ENCODE assay signal across 19 mouse cellular contexts in the genomic region with DNA sequence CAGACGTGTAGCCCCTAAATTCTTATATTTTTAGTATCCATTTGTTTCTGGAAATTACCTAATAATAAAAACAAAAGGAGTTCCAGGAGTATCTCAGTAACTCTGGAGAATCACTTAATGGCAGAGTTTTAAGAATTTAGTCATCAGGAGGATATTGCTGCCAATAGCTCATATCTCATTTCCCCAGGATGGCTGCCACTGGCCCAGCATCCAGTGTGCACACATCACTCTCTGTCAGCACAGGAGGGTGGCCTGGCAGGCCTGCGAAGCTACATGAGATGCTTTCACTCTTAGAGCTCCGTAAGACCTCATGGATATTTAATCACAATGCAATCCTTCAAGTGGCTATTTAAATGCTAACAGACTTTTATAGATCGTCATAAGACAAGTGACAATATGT. TPM values are rescaled to one million over a fixed set of nuclear protein-coding genes. Genes with fewer than 3 reads are reported as not detected.
DNase-seq lines count a peak whose midpoint lies in the region; ATAC-seq lines count a peak whose summit lies in the region.
"Had no signal": no experiment of that assay in that cellular context is flagged by ENCODE, and none has a peak within 500 bp of the region (broad histone marks: within the 10 kb centered on the region; RNA-seq: fewer than 3 reads in every experiment).

No protein-coding gene starts in this region.

- 0 out of 2 replicates have a peak, but pooled peaks cover 6% of the 10 kb centered on the region for H3K36me3 ChIP-seq in hindbrain, embryonic 13.5 days
- H3K36me3 ChIP-seq in hindbrain, embryonic 14.5 days (replicated peaks; ENCODE audit: control insufficient read depth, insufficient read depth), result no peaks in the 10 kb centered on the region
- H3K36me3 ChIP-seq: embryonic facial prominence, embryonic 15.5 days; limb, embryonic 12.5 days; lung, embryonic 15.5 days; neural tube, embryonic 12.5 days had no signal

- no peaks in the 10 kb centered on the region for H3K9me3 ChIP-seq in hindbrain, embryonic 13.5 days
- no peaks in the 10 kb centered on the region for H3K9me3 ChIP-seq in hindbrain, embryonic 14.5 days (ENCODE audit: control insufficient read depth, low read length)
- H3K9me3 ChIP-seq: embryonic facial prominence, embryonic 15.5 days; heart, embryonic 13.5 days; limb, embryonic 12.5 days; liver, embryonic 13.5 days; lung, embryonic 15.5 days; neural tube, embryonic 12.5 days had no signal

- H3K27me3 ChIP-seq in hindbrain, embryonic 13.5 days, result no peaks in the 10 kb centered on the region
- no peaks in the 10 kb centered on the region for H3K27me3 ChIP-seq in hindbrain, embryonic 14.5 days (ENCODE audit: control insufficient read depth, insufficient read depth, low read length)
- H3K27me3 ChIP-seq: embryonic facial prominence, embryonic 15.5 days; heart, embryonic 13.5 days; limb, embryonic 12.5 days; liver, embryonic 13.5 days; lung, embryonic 15.5 days; neural tube, embryonic 12.5 days had no signal

- 28% methylated on average over 4 of the region's 4 CpGs for WGBS in hindbrain, embryonic 13.5 days
- WGBS in hindbrain, embryonic 14.5 days, result 30% methylated on average over 4 of the region's 4 CpGs

- H3K4me2 ChIP-seq in hindbrain, embryonic 13.5 days, result no peak overlapping the region
- no peak overlapping the region for H3K4me2 ChIP-seq in hindbrain, embryonic 14.5 days (replicated peaks)
- H3K4me2 ChIP-seq: embryonic facial prominence, embryonic 15.5 days; heart, embryonic 13.5 days; limb, embryonic 12.5 days; liver, embryonic 13.5 days; lung, embryonic 15.5 days; neural tube, embryonic 12.5 days had no signal

- peaks cover 31% of the 10 kb centered on the region for H3K4me1 ChIP-seq in hindbrain, embryonic 13.5 days (replicated peaks)
- H3K4me1 ChIP-seq in hindbrain, embryonic 14.5 days (replicated peaks; ENCODE audit: control insufficient read depth, insufficient read depth, low read length), result peaks cover 13% of the 10 kb centered on the region

- H3K4me3 ChIP-seq in hindbrain, embryonic 13.5 days, result no peak overlapping the region
- H3K4me3 ChIP-seq in hindbrain, embryonic 14.5 days (replicated peaks; ENCODE audit: low read length), result no peak overlapping the region
- H3K4me3 ChIP-seq: embryonic facial prominence, embryonic 15.5 days; heart, embryonic 13.5 days; limb, embryonic 12.5 days; liver, embryonic 13.5 days; lung, embryonic 15.5 days; neural tube, embryonic 12.5 days had no signal

- H3K9ac ChIP-seq in hindbrain, embryonic 13.5 days, result 0 out of 2 replicates have a peak overlapping the region, but pooled peaks have one; percentile 39
- H3K9ac ChIP-seq in hindbrain, embryonic 14.5 days, result no peak overlapping the region; the same call in 1 of the 2 replicates
- H3K9ac ChIP-seq: embryonic facial prominence, embryonic 15.5 days; heart, embryonic 13.5 days; limb, embryonic 12.5 days; liver, embryonic 13.5 days; lung, embryonic 15.5 days; neural tube, embryonic 12.5 days had no signal

- H3K27ac ChIP-seq in hindbrain, embryonic 13.5 days, result no peak overlapping the region
- H3K27ac ChIP-seq in hindbrain, embryonic 14.5 days, result no peak overlapping the region
- H3K27ac ChIP-seq: embryonic facial prominence, embryonic 15.5 days; heart, embryonic 13.5 days; limb, embryonic 12.5 days; liver, embryonic 13.5 days; lung, embryonic 15.5 days; macrophage; neural tube, embryonic 12.5 days had no signal

- no peak for DNase-seq in hindbrain, embryonic 14.5 days (ENCODE audit: low spot score)
- peak; percentile 17 for DNase-seq in Muller cell, postnatal 12 days (ENCODE audit: inconsistent ontology term)
- peak; percentile 37 for DNase-seq in gastrocnemius, postnatal 25 days
- DNase-seq in heart, postnatal 4 days, result peak; percentile 38
- no peak for DNase-seq in urinary bladder, postnatal 36 days (ENCODE audit: low spot score in 2 of 2)
- DNase-seq in adrenal gland, adult (ENCODE audit: inconsistent age in 2 of 2, low spot score in 1 of 2), result no peak
- DNase-seq: adrenal gland, adult 2 months; cerebellum, postnatal 10 days; kidney, adult 2 months; kidney, postnatal 36 days; liver, embryonic 13.5 days had no signal

- ATAC-seq in hindbrain, embryonic 13.5 days (ENCODE audit: low FRiP score), result no peak
- no peak for ATAC-seq in hindbrain, embryonic 14.5 days (ENCODE audit: low FRiP score)
- ATAC-seq: hindbrain, embryonic 16.5 days had no signal

RNA-seq across cellular contexts. Expression of a gene that starts 34.0 kb away (rescaled TPM):
- 5.9 and 6.1 TPM in 2 replicates for polyA plus RNA-seq in hindbrain, embryonic 13.5 days (2015; fragmentation: Nextera tagmentation; extraction: Ambion mirVana)
- 5.0 and 7.2 TPM in 2 replicates for polyA plus RNA-seq in hindbrain, embryonic 14.5 days (2014; fragmentation: Nextera tagmentation; extraction: Ambion mirVana)
- total RNA-seq in gastrocnemius, postnatal 25 days (2021), result 1 to 10 TPM; 7.0 to 7.2 TPM
- total RNA-seq in heart, postnatal 4 days (2021), result 1 to 10 TPM; 8.7 to 9.8 TPM

Comparison
In these comparisons a context has a peak if more than half of its experiments do, and no peak if none do; other contexts are left out.
1. DNase-seq: peak in Muller cell, postnatal 12 days (single experiment), gastrocnemius, postnatal 25 days (single experiment) and heart, postnatal 4 days (single experiment); none in hindbrain, embryonic 14.5 days (single experiment), urinary bladder, postnatal 36 days (0 of 2) and adrenal gland, adult (0 of 2).